Mouse (Mus musculus) forebrain, embryonic 11.5 days (tissue): ENCODE measurements around the gene Mtmr1. TPM values are rescaled to one million over a fixed set of nuclear protein-coding genes. Genes with fewer than 3 reads are reported as not detected.
"Not testable (repeated sequence)": the region's sequence is repeated elsewhere in the genome, so short reads cannot be mapped to it uniquely, and the experiment has no call there.

ENCODE experiments used
- ATAC-seq: fragments of 200-750 bp; cut with Nextera tagmentation; replicated peaks from 2 replicates; pipeline ENCODE4 v1.8.0; 2017; ENCODE audit warnings: moderate TSS enrichment; ENCODE audit not compliant: low FRiP score
- DNase-seq: peaks from one replicate; pipeline ENCODE4 v3.0.0-alpha.2; 2017; ENCODE audit warnings: low spot score
- H3K27ac ChIP-seq: fragments of 300-500 bp; sonication (generic); 2 replicates; pipeline ENCODE4 v1.5.1; 2014; ENCODE audit warnings: low read depth, low read length
- H3K27me3 ChIP-seq: fragments of 300-500 bp; sonication (generic); 2 replicates; pipeline ENCODE4 v1.6.1; 2014; ENCODE audit warnings: mild to moderate bottlenecking, low read length, mixed read lengths; ENCODE audit not compliant: control insufficient read depth, insufficient read depth
- H3K36me3 ChIP-seq: fragments of 300-500 bp; sonication (generic); 2 replicates; pipeline ENCODE4 v1.6.1; 2014; ENCODE audit warnings: mild to moderate bottlenecking, low read length, moderate library complexity, mixed read lengths; ENCODE audit not compliant: control insufficient read depth, insufficient read depth
- H3K4me1 ChIP-seq: fragments of 300-500 bp; sonication (generic); replicated peaks from 2 replicates; pipeline ENCODE4 v1.6.1; 2014; ENCODE audit warnings: low read length, mixed read lengths; ENCODE audit not compliant: control insufficient read depth, insufficient read depth
- H3K4me2 ChIP-seq: fragments of 300-500 bp; sonication (generic); 2 replicates; pipeline ENCODE4 v1.6.1; 2014; ENCODE audit warnings: low read depth, mild to moderate bottlenecking, low read length, moderate library complexity, mixed read lengths; ENCODE audit not compliant: severe bottlenecking
- H3K4me3 ChIP-seq: fragments of 300-500 bp; sonication (generic); 2 replicates; pipeline ENCODE4 v1.5.1; 2014; ENCODE audit warnings: low read depth, low read length
- H3K9ac ChIP-seq: fragments of 300-500 bp; sonication (generic); 2 replicates; pipeline ENCODE4 v1.6.1; 2014; ENCODE audit warnings: low read length
- H3K9me3 ChIP-seq: fragments of 300-500 bp; sonication (generic); 2 replicates; pipeline ENCODE4 v1.6.1; 2016; ENCODE audit warnings: low read length, mixed read lengths; ENCODE audit not compliant: control insufficient read depth
- WGBS: fragments of 180-500 bp; shearing (Covaris S2); extraction: QIAGEN DNeasy Blood & Tissue Kit; methylation state at CpG from one replicate; pipeline ENCODE4 v1.1.7; 2014; 5-methylcytosine and 5-hydroxymethylcytosine counted together
- polyA plus RNA-seq: library from polyadenylated mRNA; unstranded; fragments of >200 nt; fragmentation: Nextera tagmentation; extraction: Ambion mirVana; gene quantifications from 2 replicates; pipeline ENCODE4 v1.2.1, GENCODE M21; 2014

Mtmr1 gene
- polyA plus RNA-seq: 14.3 and 14.8 TPM in 2 replicates

DNA sequence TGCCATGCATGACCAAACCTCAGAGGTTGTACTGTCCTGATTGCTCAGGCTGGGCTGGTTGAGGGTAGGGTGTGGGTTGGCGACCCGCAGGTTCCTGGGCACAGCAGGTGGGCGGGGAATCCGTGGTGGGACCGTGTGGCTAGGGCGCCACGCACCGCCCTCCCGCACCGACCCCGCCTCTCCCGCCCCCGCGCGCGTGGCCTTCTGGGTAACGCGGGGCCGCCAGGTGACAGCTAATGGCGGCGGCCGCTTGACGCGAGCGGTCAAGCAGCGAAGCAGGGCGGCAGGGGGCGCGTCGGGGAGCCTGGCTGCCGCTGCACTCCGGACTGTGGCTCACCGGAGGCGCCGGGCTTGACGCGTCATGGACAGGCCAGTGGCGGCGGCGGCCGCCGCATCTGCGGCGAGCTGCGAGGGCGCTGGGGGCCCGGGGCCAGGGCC is at the start of gene Mtmr1:
Gene Mtmr1 (plus strand): TSS at position 207 of the 438 bp plus-strand sequence.
- 11% methylated on average over 40 of the region's 47 CpGs for WGBS
- Histone ChIP-seq H3K9ac (peak within 1 kb of the TSS; percentile 67), H3K4me2 (peak within 1 kb of the TSS; percentile 58), H3K36me3 (no peaks in the 10 kb centered on the region), H3K4me3 (peak within 1 kb of the TSS; percentile 54), H3K4me1 (no peaks in the 10 kb centered on the region), H3K9me3 (no peaks in the 10 kb centered on the region), H3K27me3 (no peaks in the 10 kb centered on the region), H3K27ac (no peak within 1 kb of the TSS)
- ATAC-seq (peak; percentile 93), DNase-seq (peak; percentile 83)

DNA sequence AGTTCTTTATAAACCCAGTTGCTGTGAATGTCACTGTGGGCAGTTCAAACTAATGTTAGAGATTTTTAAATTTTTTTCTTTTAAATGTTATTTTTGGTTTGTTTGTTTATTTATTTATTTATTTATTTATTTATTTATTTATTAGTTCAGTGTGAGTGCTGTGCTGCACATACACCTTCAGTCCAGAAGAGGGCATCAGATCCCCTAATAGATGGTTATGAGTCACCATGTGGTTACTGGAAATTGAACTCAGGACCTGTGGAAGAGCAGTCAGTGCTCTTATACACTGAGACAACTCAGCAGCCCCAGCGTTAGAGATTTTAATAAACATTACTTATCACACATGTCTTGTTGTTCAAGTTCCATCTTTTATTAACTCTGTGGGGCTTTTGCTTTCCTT is 12.5 kb upstream of the Mtmr1 start:
- H3K4me1 ChIP-seq: no peaks in the 10 kb centered on the region
- DNase-seq (no peak), ATAC-seq (no peak)
- H3K4me2 ChIP-seq: no peak overlapping the region
- no peaks in the 10 kb centered on the region for H3K27me3 ChIP-seq
- no peak overlapping the region for H3K4me3 ChIP-seq
- 67% methylated on average over 1 of the region's 1 CpGs for WGBS
- H3K9ac ChIP-seq: no peak overlapping the region
- H3K36me3 ChIP-seq: no peaks in the 10 kb centered on the region
- no peak overlapping the region for H3K27ac ChIP-seq
- no peaks in the 10 kb centered on the region for H3K9me3 ChIP-seq

DNA sequence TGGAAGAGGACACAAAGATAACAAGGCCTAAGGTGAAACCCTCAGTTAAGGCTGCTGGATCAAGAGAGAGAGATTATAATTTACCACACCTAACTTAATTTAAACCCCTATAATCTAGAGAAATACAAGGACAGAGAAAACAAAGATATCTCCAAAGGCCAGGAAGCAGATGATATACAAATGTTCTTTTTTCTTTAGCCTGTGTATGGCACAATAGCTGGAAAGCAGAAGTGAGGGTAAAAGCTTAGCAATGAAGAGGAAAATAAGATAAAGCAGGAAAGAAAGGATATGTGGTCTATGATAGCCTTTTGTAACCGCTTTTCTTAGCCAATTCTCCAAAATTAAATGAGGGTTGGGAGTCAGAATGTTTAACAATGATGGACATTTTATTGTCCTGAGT is 9.2 kb upstream of the Mtmr1 start:
- WGBS: 74% methylated on average over 1 of the region's 1 CpGs

DNA sequence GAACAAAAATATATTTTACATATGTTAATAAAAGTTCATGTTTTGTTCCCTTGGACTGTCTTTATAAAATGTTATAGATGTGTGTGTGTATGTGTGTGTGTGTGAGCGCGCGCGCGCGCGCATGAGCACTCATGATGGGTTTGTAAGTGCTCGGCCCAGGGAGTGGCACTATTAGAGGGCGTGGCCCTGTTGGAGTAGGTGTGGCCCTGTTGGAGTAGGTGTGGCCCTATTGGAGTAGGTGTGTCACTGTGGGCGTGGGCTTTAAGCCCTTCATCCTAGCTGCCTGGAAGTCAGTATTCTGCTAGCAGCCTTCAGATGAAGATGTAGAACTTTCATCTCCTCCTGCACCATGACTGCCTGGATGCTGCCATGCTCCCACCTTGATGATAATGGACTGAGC is 2.8 kb upstream of the Mtmr1 start:
- H3K27me3 ChIP-seq, H3K4me3 ChIP-seq, H3K36me3 ChIP-seq, H3K27ac ChIP-seq, H3K4me2 ChIP-seq, DNase-seq, H3K4me1 ChIP-seq, H3K9ac ChIP-seq, ATAC-seq, H3K9me3 ChIP-seq: not testable (repeated sequence)
- WGBS: 92% methylated on average over 10 of the region's 10 CpGs

More for the DNA sequence above, 9.2 kb upstream of the Mtmr1 start:
- Histone ChIP-seq H3K4me2 (no peak overlapping the region), H3K27me3 (no peaks in the 10 kb centered on the region), H3K9ac (no peak overlapping the region), H3K36me3 (no peaks in the 10 kb centered on the region), H3K4me3 (no peak overlapping the region), H3K27ac (no peak overlapping the region), H3K9me3 (no peaks in the 10 kb centered on the region), H3K4me1 (no peaks in the 10 kb centered on the region)
- no peak for DNase-seq
- ATAC-seq: no peak

DNA sequence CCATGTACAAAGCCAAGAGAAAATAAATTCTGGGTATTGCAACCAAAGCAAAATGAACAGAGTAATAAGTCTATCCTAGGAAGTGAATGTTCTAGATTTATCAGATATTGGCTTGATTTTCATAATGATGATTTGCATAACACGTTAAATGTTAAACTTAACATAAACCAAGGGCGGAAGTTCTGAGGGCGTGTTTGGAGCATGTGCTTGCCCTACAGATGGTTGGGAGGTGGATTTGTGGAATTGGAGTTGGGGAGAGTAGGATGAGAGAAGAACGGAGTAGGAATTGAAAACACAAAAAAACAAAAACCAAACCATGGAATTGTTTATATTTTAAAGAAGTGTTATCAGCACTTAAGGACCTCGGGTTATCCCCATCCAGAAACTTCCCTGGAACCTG is 498 bp upstream of the Mtmr1 start:
- Histone ChIP-seq H3K27ac (no peak overlapping the region), H3K9me3 (no peaks in the 10 kb centered on the region), H3K4me2 (peak overlapping the region; percentile 58), H3K27me3 (no peaks in the 10 kb centered on the region), H3K9ac (peak overlapping the region; percentile 67), H3K4me1 (no peaks in the 10 kb centered on the region), H3K4me3 (peak overlapping the region; percentile 54), H3K36me3 (no peaks in the 10 kb centered on the region)
- ATAC-seq: no peak
- WGBS: 72% methylated on average over 5 of the region's 5 CpGs
- no peak for DNase-seq

DNA sequence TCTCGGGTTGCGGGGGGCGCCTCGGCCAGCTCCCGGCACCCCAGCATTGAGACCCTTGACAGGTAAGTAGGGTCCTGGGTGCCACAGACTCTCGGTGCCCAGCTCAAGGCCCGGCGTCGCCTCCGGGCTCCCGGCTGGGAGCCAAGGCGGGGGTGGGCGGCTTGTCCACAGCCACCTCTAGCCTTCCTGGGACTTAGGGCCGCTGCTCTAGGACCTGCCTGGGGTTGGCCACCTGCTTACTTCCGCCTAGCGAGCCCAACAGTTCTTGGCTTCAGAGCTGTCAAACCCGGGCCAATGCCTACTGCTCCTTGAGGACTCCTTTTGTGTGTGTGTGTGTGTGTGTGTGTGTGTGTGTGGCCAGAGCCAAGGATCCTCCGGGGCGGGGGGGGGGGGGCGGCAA is 451 bp downstream of the Mtmr1 start:
- Histone ChIP-seq H3K4me1 (no peaks in the 10 kb centered on the region), H3K27ac (no peak overlapping the region), H3K4me2 (peak overlapping the region; percentile 58), H3K9ac (peak overlapping the region; percentile 67), H3K9me3 (no peaks in the 10 kb centered on the region), H3K27me3 (no peaks in the 10 kb centered on the region), H3K36me3 (no peaks in the 10 kb centered on the region), H3K4me3 (peak overlapping the region; percentile 54)
- WGBS: 21% methylated on average over 20 of the region's 20 CpGs
- ATAC-seq: peak; percentile 73
- DNase-seq: no peak

DNA sequence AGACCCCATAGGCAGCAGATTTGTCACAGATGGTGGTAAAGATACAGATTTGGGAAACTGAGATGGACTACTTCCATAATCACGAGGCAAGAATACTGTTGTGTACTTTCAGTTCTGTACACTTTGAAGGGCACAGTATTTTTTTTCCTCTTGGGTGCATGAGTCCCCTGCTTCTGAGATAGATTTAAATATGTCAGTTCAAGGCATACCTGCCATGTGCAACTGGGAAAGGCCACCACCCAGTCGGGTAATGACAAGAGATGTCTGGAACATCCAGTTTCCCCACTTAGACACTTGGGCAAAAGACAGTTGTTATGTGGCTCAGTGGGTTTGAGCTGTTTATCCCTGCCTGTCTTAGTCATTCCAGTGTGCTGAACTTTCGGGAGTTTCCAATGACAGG is 950 bp downstream of the Mtmr1 start:
- Histone ChIP-seq H3K36me3 (no peaks in the 10 kb centered on the region), H3K27ac (no peak overlapping the region), H3K9me3 (no peaks in the 10 kb centered on the region), H3K4me3 (peak overlapping the region; percentile 54), H3K4me2 (peak overlapping the region; percentile 58), H3K4me1 (no peaks in the 10 kb centered on the region), H3K9ac (peak overlapping the region; percentile 67; the same call in 1 of the 2 replicates), H3K27me3 (no peaks in the 10 kb centered on the region)
- ATAC-seq: no peak
- no peak for DNase-seq
- WGBS: 74% methylated on average over 3 of the region's 3 CpGs

DNA sequence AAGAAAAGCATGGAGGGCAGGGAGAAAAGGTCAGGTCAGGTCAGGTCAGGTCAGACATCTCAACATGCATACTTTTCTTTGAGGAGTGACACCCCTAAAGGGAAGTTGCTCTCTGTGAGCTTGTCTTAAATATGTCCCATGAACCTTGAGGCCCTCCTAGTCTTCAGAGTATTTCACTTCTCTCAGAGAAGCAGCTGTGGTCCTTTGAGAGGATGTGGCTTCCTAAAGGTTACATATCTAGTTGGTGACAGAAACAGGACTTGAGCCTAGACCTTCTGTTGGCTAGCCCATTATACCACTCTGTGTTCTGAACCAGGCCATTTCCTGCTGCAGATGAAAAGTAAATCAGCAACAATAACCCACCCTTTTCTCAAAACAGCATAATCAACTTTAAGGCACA is 2.4 kb downstream of the Mtmr1 start:
- Histone ChIP-seq H3K9me3 (no peaks in the 10 kb centered on the region), H3K4me2 (no peak overlapping the region), H3K4me1 (no peaks in the 10 kb centered on the region), H3K9ac (no peak overlapping the region), H3K4me3 (no peak overlapping the region), H3K27ac (no peak overlapping the region), H3K27me3 (no peaks in the 10 kb centered on the region), H3K36me3 (no peaks in the 10 kb centered on the region)
- no peak for DNase-seq
- ATAC-seq: no peak

DNA sequence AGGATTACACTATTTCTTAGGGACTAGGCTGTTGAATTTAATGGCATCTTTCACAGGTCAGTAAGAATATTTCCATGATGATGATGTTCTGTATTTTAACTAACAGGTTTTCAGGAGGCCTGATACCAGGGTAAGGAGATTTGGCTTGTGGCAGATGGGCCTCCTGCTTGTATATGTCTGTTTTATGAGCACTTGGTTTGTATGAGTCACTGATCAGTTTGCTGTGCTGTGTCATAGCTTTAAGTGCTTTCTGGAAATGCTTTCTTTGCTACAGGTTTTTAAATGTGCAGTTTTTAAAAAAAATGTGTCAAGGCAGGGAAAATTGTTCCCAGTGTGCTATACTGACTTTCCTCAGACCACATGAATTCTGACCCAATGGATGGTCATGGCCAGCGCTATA is 12.2 kb downstream of the Mtmr1 start:
- WGBS: 89% methylated on average over 1 of the region's 1 CpGs
- no peaks in the 10 kb centered on the region for H3K36me3 ChIP-seq
- H3K27me3 ChIP-seq: no peaks in the 10 kb centered on the region
- no peak overlapping the region for H3K4me2 ChIP-seq
- no peaks in the 10 kb centered on the region for H3K4me1 ChIP-seq
- DNase-seq (no peak), ATAC-seq (no peak)
- H3K9ac ChIP-seq: no peak overlapping the region
- no peaks in the 10 kb centered on the region for H3K9me3 ChIP-seq
- no peak overlapping the region for H3K27ac ChIP-seq
- no peak overlapping the region for H3K4me3 ChIP-seq
